Mouse (Mus musculus) gastrocnemius, postnatal 14 days (tissue): ENCODE data around the gene Hoxa5. TPM values are rescaled to one million over a fixed set of nuclear protein-coding genes. Genes with fewer than 3 reads are reported as not detected.

Experiments used
- DNase-seq: peaks from one replicate; pipeline ENCODE4 v3.0.0; 2021; ENCODE audit warnings: mixed read lengths
- intact Hi-C: fragments of 180-260 bp; cut with DNase I; formaldehyde crosslinking; loops from one replicate; pipeline ENCODE4 v1.15.1; 2025; ENCODE audit warnings: low total_unique reads
- total RNA-seq, 2 experiments: library from RNA; stranded (reverse); gene quantifications; 2 replicates each; pipeline ENCODE4 v1.2.3; 2021

Gene Hoxa5
- total RNA-seq, 2 experiments from 2014 or later: 1.9 to 2.5 TPM

DNA sequence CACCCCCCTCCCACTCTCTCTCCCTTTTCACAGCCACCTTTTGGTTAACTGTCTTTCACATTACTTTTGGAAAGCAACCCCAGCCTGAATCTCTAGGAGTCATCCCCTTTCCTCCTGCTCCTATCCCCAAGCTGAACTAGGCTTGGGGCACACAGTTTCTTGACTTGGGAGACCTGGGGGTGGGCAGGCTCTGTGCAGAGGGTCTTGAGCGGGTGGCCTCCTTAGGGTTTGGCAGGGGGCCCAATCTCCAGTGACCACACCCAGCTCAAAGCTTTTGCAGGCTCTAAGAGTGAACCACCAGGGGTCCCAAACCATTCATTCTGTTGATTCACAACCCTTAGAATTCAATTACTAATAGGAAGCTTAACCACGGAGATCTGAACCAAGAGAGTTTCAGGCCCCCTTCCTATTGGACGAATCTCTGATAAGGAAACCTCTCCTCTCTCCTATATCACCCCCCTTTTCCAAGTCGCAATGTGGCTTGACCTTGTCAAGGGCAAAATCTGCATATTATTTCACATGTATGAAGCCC, 38.5 kb upstream of the Hoxa5 start:
- intact Hi-C loops: no loop called here
- no peak for DNase-seq

GRCm38 (mm10) chr6:52241001-52241621, 36.7 kb upstream of the Hoxa5 start:
- intact Hi-C loops: no loop called here
- no peak for DNase-seq

DNA sequence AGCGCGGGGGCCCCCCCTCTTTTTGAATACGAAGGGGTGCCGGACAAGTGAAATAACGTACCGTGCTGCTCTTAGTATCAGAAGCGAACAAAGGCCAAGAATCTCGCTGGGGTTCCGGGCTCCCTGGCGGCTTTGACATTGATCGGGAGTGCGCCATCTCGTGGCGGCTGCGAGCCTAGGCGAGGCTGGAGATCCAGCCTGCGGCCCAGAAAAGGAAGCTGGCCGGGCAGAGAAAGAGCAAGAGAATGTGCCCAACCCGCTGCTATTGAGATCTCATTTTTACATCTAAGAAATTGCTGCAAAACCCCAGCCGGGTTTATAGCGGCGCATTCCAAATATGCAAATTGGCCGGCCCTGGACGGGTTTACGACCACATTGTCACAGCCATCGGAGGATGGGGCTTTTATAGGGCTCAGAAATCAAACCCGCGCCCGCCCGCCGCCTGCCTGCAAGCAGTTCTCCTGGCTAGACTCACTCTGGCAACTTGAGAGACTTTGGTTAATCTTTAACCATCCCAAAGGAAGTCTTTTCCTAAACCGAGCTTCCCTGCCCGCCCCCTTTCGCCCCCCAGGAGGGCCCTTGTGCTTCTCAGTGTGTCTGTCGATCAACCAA, 36.1 kb upstream of the Hoxa5 start, which contains the start of gene Hoxa10:
Gene Hoxa10, minus strand, starts transcription at position 466 of the 612 bp plus-strand sequence.
- intact Hi-C loops: no loop called here
- DNase-seq: peak; percentile 93

GRCm38 (mm10) chr6:52239625-52240388, 35.4 kb upstream of the Hoxa5 start:
- intact Hi-C loops: no loop called here
- DNase-seq: no peak

- intact Hi-C loops: no loop called here
- no peak for DNase-seq
Observed at GRCm38 (mm10) chr6:52238976-52239375, 34.6 kb upstream of the Hoxa5 start.

GRCm38 (mm10) chr6:52238155-52238545, 33.8 kb upstream of the Hoxa5 start:
- intact Hi-C loops: no loop called here
- no peak for DNase-seq

DNA sequence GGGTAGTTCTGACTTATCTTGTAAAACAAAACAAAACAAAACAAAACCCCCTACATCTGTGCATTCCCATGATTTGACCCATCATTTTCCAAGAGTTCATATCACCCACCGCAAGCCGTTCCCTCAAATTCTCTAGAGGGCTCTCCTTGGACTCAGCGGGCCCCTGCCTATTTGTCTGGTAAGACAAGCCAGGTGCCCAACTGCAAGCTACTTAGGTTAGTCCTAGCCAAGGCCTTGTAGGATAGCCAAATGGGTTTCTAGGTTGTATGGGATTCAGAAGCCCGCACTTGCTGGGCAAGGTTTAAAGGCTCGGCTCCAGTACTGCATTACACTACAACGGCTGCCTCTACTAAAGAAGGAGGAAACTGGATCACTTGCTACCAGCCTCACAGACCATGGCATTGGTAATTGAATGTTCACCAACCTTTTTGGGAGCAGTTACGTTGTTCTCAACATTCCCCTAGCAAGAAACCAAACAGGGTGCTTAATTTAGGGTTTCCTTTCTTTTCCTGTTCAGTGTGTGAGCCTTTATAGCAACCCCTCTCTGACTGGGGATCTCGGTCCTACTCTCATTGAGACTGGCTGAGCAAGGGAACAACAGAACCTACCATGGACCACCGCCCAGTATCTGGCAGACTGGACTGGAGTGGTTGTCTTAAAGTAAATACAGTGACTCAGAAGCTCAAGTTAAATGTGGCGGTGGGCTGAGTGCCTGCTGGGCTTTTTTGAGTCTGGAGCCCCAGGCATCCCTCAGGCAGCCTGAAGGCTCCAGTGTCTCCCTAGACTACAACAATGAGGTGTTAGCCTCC, 33.2 kb upstream of the Hoxa5 start:
- no peak for DNase-seq
- intact Hi-C loops: no loop called here

GRCm38 (mm10) chr6:52236806-52237205, 32.4 kb upstream of the Hoxa5 start:
- DNase-seq: no peak
- intact Hi-C loops: no loop called here

GRCm38 (mm10) chr6:52235866-52236265, 31.5 kb upstream of the Hoxa5 start:
- intact Hi-C loops: no loop called here
- DNase-seq: no peak

DNA sequence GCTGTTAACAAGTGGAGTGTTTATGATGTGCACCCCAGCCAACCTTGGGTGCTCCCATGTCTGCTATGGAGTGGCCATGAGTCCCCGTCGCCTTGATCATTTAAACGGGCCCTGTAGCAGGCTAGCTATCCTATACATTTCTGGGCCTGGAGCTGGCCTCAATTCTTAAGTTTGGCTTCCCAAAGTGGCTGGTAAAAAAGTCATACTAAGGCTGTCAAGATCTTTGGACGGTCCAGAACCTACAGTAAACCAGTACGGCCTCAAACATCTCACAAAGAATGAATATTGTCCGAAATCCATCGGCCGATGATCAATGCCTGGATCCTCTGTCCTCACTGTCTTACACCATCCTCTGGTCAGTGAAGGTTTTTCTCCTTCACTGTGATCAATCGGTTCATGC, 30.9 kb upstream of the Hoxa5 start:
- intact Hi-C loops: no loop called here
- DNase-seq: no peak

GRCm38 (mm10) chr6:52234428-52235140, 30.2 kb upstream of the Hoxa5 start:
- intact Hi-C loops: no loop called here
- peak; percentile 71 for DNase-seq

DNA sequence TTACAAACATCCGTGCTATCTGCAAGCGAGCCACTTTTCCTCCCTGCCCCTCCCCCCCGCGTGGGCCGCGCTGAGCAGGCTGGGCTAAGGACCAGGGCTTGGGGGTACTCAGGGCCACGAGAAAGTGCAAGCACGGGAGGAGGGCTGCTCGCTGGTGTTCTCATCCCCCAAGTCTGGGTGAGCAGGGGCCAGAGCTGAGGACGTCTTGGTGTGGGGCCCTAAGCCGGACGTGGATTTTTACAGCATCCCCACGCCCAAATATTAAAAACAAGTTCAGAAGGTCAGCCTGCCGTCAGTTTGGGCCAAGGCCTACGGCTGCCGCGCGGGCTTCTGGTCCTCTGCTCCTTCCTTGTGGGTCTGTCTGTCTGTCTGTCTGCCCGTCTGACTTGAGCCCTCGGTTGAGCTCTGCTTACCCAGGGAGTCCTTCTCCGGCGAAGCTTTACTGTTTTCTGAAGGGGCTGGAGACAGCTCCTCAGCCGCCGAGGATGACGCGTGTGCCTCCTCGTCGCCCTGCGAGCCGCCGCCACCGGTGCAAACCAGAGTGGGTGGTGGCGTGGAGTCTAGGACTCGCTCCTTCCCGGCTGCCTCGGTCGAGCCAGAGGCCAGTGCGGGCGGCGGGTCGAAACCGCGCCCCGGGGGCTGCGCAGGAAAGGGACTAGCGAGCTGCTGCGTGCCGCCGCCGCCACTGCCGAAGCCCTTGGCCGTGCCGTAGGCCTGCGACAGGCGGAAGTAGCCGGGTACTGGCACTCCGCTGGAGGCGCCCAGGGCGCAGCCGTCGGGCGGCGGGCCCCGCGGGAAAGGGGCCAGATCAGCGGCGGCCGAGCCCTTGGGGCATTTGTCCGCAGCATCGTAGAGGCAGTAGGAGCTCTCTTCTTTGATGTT, 29.4 kb upstream of the Hoxa5 start:
- intact Hi-C loops: no loop called here
- DNase-seq: peak; percentile 87

- intact Hi-C loops: no loop called here
- DNase-seq: peak; percentile 35
Observed at GRCm38 (mm10) chr6:52232984-52233545, 28.7 kb upstream of the Hoxa5 start.

- peak; percentile 67 for DNase-seq
- intact Hi-C loops: no loop called here
Observed at GRCm38 (mm10) chr6:52232568-52232965, 28.2 kb upstream of the Hoxa5 start.

DNA sequence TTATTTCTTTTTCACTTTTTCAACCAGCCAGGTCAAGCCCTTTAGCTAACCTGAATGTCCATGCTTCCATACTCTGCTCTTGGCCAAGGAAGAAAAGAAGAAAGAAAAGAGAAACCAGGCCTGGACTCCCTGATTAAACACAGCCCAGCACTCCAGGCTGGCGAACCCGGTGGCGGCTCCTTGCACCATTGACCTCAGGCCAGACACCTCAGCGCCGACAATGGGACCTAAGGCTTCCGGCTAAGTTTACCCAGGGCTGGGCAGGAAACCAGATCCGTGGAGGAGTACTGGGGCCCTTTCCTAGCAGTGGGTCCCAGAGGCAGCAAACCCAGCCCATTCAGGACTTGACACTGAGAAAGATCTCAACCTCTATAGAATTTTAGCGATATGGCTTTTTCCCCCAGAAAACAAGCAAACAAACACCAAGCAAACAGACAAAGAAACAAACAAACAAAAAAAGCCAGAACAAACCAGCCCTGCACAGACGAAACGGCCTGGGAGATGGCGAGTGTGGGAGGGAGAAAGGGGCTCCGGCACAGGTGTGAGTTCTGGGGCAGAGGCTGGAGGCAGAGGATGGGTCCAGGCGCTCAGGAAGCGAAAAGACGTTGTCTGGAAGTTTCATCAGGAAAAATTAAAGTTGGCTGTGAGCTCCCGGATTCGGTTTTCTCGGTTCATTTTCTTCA, 27.6 kb upstream of the Hoxa5 start:
- intact Hi-C loops: no loop called here
- DNase-seq: no peak

- intact Hi-C loops: no loop called here
- peak; percentile 61 for DNase-seq
Observed at GRCm38 (mm10) chr6:52230516-52231165, 26.3 kb upstream of the Hoxa5 start, which contains the start of gene Hoxa9. Gene Hoxa9, minus strand, starts transcription at chr6:52231089.
